Mouse (Mus musculus) neural tube, embryonic 12.5 days (tissue): ENCODE measurements at regions not wholly inside any gene's neighbourhood (a gene's known extent, or its start where the extent isn't known, plus 50 kb on each side); places are given as distances from the start of the nearest gene placed in this dataset.
A peak's percentile ranks its signal among the peaks of the same experiment; 100 is the strongest.

ENCODE experiments used
- ATAC-seq: fragments of 200-750 bp; cut with Nextera tagmentation; 2 replicates; pipeline ENCODE4 v1.8.0; 2017; ENCODE audit warnings: low read depth, mild to moderate bottlenecking, moderate TSS enrichment, moderate library complexity; ENCODE audit not compliant: low FRiP score
- H3K27ac ChIP-seq: fragments of 300-500 bp; sonication (generic); 2 replicates; pipeline ENCODE4 v1.5.1; 2016
- H3K27me3 ChIP-seq: fragments of 300-500 bp; sonication (generic); replicated peaks from 2 replicates; pipeline ENCODE4 v1.6.1; 2016; ENCODE audit warnings: mild to moderate bottlenecking
- H3K36me3 ChIP-seq: fragments of 300-500 bp; sonication (generic); 2 replicates; pipeline ENCODE4 v1.6.1; 2016; ENCODE audit warnings: mild to moderate bottlenecking
- H3K4me1 ChIP-seq: fragments of 300-500 bp; sonication (generic); 2 replicates; pipeline ENCODE4 v1.6.1; 2016
- H3K4me2 ChIP-seq: fragments of 300-500 bp; sonication (generic); replicated peaks from 2 replicates; pipeline ENCODE4 v1.6.1; 2016; ENCODE audit warnings: mild to moderate bottlenecking
- H3K4me3 ChIP-seq: fragments of 300-500 bp; sonication (generic); 2 replicates; pipeline ENCODE4 v1.5.1; 2016
- H3K9ac ChIP-seq: fragments of 300-500 bp; sonication (generic); 2 replicates; pipeline ENCODE4 v1.6.1; 2016; ENCODE audit warnings: mild to moderate bottlenecking
- H3K9me3 ChIP-seq: fragments of 300-500 bp; sonication (generic); 2 replicates; pipeline ENCODE4 v1.6.1; 2016; ENCODE audit warnings: mild to moderate bottlenecking
- WGBS: fragments of 180-500 bp; shearing (Covaris S2); methylation state at CpG from one replicate; pipeline ENCODE4 v1.1.7; 2016; 5-methylcytosine and 5-hydroxymethylcytosine counted together

DNA sequence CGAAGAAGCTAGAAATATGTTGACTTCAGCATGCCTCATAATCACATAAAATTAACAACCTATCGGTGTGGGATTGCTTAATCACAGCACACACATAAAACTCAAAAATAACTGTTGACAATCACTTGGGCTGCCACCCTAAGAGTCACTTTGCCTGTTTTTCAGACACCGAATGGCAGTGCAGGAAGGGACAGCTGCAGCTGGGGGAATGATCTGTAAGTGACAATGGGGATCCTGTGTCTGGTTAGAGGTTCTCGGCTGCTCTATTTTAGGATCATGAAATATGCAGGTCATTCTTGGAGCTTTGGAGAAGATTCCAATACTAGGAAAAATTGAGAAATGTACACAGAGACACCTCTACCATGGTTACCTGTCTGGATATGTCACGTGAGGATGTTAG, 54.4 kb upstream of the Tcf12 start:
- Histone ChIP-seq H3K4me1 (peaks cover 8% of the 10 kb centered on the region; the same call in 1 of the 2 replicates), H3K27ac (no peak overlapping the region), H3K4me2 (no peak overlapping the region), H3K4me3 (no peak overlapping the region), H3K9ac (no peak overlapping the region), H3K36me3 (no peaks in the 10 kb centered on the region), H3K27me3 (no peaks in the 10 kb centered on the region), H3K9me3 (no peaks in the 10 kb centered on the region)
- ATAC-seq, result no peak
- WGBS, result 81% methylated on average over 5 of the region's 5 CpGs

DNA sequence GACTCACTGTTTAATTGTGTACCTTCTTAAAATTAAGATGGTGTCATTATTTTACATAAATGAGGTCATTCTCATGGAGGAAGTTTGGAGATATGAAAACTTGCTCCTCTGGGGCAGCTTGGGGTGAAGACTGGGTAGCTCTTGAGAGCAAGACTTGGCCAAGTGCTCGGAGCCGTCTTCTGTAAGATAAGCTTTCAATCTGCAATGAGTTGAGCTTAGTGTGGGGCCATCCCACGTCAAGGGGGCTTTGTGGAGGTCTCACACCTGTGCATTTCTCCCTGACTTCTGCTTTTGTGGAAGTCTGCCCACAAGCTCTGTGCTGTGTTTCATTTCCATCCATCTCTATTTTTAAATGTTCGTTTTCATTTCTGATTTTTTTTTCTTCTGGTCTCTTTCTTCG, 54.9 kb upstream of the Tcf12 start:
- H3K27me3 ChIP-seq, result no peaks in the 10 kb centered on the region
- no peak overlapping the region for H3K9ac ChIP-seq
- H3K4me3 ChIP-seq, result no peak overlapping the region
- peaks cover 8% of the 10 kb centered on the region; the same call in 1 of the 2 replicates for H3K4me1 ChIP-seq
- no peaks in the 10 kb centered on the region for H3K36me3 ChIP-seq
- no peak overlapping the region for H3K4me2 ChIP-seq
- no peaks in the 10 kb centered on the region for H3K9me3 ChIP-seq
- no peak overlapping the region for H3K27ac ChIP-seq
- no peak for ATAC-seq
- 86% methylated on average over 5 of the region's 5 CpGs for WGBS

DNA sequence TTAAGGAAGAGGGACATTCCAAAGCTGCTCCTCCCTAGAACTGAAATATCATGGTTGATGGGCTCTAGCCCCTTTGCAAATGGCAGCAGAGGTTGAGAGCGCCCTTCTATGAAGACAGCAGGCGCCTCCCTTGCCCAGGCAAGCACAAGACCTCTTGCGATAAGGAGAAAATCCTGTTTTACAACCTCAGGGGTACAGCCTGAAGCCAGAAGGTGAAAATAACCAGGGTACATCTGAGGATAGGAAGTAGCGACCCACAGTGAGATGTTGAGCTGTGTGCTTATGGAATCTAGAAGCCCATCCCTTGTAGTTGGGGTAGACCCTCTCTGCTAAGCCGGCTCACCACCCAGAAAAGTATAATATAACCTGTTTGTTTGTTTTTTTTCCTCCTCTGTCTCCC, 57.6 kb upstream of the Tcf12 start:
- Histone ChIP-seq H3K4me3 (no peak overlapping the region), H3K9ac (no peak overlapping the region), H3K27me3 (no peaks in the 10 kb centered on the region), H3K9me3 (no peaks in the 10 kb centered on the region), H3K4me2 (peak overlapping the region; percentile 49), H3K27ac (no peak overlapping the region), H3K4me1 (peaks cover 8% of the 10 kb centered on the region; the same call in 1 of the 2 replicates), H3K36me3 (no peaks in the 10 kb centered on the region)
- WGBS, result 72% methylated on average over 5 of the region's 5 CpGs
- no peak for ATAC-seq

DNA sequence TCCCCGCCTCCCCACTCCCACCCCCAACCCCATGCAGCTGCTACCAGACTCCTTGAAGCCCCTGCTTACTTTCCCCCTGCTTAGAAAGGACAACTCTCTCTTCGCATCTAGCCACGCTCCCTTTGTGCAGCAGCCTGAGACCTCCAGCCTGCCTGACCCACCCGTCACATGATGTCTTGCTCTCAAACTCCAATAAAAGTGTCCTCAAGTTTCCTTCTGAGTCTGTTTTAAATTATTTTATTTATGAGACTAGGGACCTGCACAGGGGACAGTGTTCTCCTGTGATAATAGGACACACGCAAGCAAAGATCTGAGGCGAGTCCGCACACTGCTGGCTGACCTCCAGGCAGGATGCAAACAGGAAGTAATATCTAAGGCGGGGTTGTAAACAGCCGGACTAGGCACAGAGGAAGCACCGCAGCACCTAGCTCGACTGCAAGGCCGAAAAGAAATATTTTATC, 58.1 kb upstream of the Tcf12 start:
- Histone ChIP-seq H3K36me3 (no peaks in the 10 kb centered on the region), H3K9ac (no peak overlapping the region), H3K27me3 (no peaks in the 10 kb centered on the region), H3K9me3 (no peaks in the 10 kb centered on the region), H3K4me2 (peak overlapping the region; percentile 49), H3K27ac (no peak overlapping the region), H3K4me3 (peak overlapping the region; percentile 9; the same call in 1 of the 2 replicates), H3K4me1 (peaks cover 8% of the 10 kb centered on the region; the same call in 1 of the 2 replicates)
- WGBS, result 4% methylated on average over 12 of the region's 12 CpGs
- no peak; the same call in 1 of the 2 replicates for ATAC-seq

DNA sequence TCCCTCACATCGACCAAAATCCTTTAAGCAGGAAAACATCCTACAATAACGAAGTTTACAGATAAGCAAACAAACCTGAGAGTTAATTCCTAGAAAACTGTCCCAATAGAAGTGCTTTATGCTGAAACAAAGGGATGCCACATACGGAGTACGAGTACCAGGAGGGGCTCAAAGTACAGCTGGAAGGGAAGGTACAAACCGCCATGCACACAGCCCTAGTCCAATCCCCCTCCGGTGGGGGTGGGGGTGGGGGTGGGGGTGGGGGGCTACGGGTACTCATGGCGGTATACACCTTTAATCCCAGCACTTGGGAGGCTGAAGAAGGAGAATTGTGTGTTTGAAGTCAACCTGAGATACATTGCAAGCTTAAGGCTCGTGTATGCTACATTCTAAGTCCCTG, 58.6 kb upstream of the Tcf12 start:
- no peak overlapping the region for H3K27ac ChIP-seq
- peak; percentile 65; the same call in 1 of the 2 replicates for ATAC-seq
- H3K9ac ChIP-seq, result no peak overlapping the region
- no peaks in the 10 kb centered on the region for H3K27me3 ChIP-seq
- no peaks in the 10 kb centered on the region for H3K36me3 ChIP-seq
- 10% methylated on average over 9 of the region's 9 CpGs for WGBS
- peak overlapping the region; percentile 49 for H3K4me2 ChIP-seq
- H3K9me3 ChIP-seq, result no peaks in the 10 kb centered on the region
- H3K4me3 ChIP-seq, result peak overlapping the region; percentile 9; the same call in 1 of the 2 replicates
- H3K4me1 ChIP-seq, result peaks cover 8% of the 10 kb centered on the region; the same call in 1 of the 2 replicates

DNA sequence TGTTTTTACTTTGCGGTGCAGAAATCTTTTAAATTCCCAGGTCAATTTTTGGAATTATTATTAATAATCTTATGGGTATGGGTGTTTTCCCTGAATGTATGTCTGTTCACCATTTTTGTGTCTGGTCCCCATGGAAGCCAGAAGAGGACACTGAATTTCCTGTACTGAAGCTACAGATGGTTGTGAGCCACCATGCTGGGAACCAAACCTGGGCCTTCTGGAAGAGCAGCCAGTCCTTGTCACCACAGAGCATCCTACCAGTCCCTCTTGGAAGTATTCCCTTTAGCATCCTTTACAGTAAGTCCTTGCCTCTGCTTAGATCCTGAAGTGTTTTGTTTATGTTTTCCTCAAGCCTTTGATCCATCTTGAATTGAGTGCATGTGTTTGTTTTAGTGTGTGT, 60.7 kb upstream of the Tcf12 start:
- Histone ChIP-seq H3K4me3 (no peak overlapping the region), H3K9ac (no peak overlapping the region), H3K36me3 (no peaks in the 10 kb centered on the region), H3K27me3 (no peaks in the 10 kb centered on the region), H3K9me3 (no peaks in the 10 kb centered on the region), H3K4me2 (no peak overlapping the region), H3K4me1 (peaks cover 8% of the 10 kb centered on the region; the same call in 1 of the 2 replicates), H3K27ac (no peak overlapping the region)
- WGBS, result 100% methylated on average over 1 of the region's 1 CpGs
- ATAC-seq, result no peak

DNA sequence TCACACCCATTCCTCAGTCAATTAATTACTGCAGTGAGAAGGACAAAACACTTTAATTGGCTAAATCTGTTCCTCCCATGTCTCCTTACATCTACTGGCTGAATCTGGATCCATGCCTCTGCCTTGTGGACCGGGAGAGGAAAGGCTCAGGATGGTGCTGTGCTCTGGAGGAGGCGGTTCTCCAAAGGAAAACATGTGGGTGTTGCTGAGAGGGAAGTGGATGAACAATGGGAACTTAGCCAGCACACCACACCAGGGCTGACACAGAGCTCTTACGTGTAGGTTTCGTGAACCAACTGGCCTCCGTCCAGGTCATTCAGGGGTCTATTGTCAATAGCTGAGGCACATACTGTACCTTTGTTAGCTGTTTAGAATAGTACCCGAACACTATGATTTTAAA, 69.3 kb upstream of the Tcf12 start:
- Histone ChIP-seq H3K9ac (no peak overlapping the region), H3K9me3 (no peaks in the 10 kb centered on the region), H3K27ac (no peak overlapping the region), H3K36me3 (no peaks in the 10 kb centered on the region), H3K4me2 (no peak overlapping the region), H3K4me3 (no peak overlapping the region), H3K4me1 (no peaks in the 10 kb centered on the region), H3K27me3 (no peaks in the 10 kb centered on the region)
- 80% methylated on average over 6 of the region's 6 CpGs for WGBS
- ATAC-seq, result no peak

DNA sequence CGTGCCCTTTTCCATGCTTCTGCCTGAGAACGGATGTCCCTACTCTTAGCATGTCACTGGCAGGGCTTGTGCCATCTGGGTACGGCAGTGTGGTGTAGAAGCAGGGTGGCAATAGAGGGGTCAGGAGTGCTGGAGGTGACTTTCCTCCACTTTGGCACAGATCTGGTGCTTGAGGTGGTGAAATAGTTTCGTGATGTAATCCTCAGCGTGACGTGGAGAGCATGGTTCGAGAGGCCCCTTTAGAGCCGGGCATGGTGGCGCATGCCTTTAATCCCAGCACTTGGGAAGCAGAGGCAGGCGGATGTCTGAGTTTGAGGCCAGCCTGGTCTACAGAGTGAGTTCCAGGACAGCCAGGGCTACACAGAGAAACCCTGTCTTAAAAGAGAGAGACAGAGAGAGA, 71.7 kb upstream of the Tcf12 start:
- WGBS, result 93% methylated on average over 10 of the region's 10 CpGs
- Histone ChIP-seq H3K9me3 (no peaks in the 10 kb centered on the region), H3K9ac (no peak overlapping the region), H3K4me2 (no peak overlapping the region), H3K36me3 (no peaks in the 10 kb centered on the region), H3K4me1 (no peaks in the 10 kb centered on the region), H3K27ac (no peak overlapping the region), H3K27me3 (no peaks in the 10 kb centered on the region), H3K4me3 (no peak overlapping the region)
- ATAC-seq, result no peak

DNA sequence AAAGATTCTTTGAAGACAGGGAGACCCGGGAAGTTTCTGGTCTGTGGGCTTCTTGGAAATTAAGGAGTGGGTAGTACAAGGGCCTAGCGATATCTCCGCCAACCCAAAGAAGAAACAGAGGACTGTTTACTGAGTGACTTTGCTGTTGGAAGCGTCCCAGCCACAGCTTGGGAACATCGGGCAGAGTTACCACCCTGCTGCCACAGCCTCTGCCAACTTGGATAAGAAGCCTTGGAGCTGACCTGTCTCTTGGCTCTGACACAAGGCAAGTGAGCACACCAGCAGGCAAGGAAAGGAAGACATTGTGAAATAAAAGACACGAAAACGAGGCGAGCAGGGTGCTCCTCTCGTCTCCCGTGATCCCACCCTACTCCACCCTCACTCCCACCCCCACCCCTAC, 72.3 kb upstream of the Tcf12 start:
- Histone ChIP-seq H3K9ac (no peak overlapping the region), H3K27ac (no peak overlapping the region), H3K36me3 (no peaks in the 10 kb centered on the region), H3K27me3 (no peaks in the 10 kb centered on the region), H3K4me2 (no peak overlapping the region), H3K4me3 (no peak overlapping the region), H3K4me1 (no peaks in the 10 kb centered on the region), H3K9me3 (no peaks in the 10 kb centered on the region)
- WGBS, result 88% methylated on average over 10 of the region's 10 CpGs
- no peak for ATAC-seq

DNA sequence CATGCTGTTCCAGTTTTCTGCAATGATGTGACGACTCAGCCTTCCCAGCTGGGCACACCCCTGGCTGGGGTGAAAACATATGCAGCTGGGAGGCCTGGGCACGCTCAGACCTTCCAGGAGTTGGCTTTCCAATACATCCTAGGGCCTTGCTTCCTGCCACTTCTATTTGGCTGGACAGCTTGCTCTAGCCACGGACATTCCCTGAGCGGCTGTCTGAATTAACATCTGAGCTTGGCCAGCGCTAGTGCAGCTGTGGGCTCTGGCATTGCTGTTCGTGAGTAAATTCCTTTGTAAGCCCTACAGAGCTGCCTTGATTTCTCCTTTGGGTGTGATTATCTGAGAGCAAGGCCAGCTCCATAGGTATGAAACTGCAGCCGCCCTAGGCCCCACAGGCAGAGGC, 78.2 kb upstream of the Tcf12 start:
- Histone ChIP-seq H3K27me3 (no peaks in the 10 kb centered on the region), H3K4me3 (no peak overlapping the region), H3K4me1 (no peaks in the 10 kb centered on the region), H3K9me3 (no peaks in the 10 kb centered on the region), H3K27ac (no peak overlapping the region), H3K36me3 (no peaks in the 10 kb centered on the region), H3K4me2 (no peak overlapping the region), H3K9ac (no peak overlapping the region)
- no peak for ATAC-seq
- 88% methylated on average over 7 of the region's 7 CpGs for WGBS

DNA sequence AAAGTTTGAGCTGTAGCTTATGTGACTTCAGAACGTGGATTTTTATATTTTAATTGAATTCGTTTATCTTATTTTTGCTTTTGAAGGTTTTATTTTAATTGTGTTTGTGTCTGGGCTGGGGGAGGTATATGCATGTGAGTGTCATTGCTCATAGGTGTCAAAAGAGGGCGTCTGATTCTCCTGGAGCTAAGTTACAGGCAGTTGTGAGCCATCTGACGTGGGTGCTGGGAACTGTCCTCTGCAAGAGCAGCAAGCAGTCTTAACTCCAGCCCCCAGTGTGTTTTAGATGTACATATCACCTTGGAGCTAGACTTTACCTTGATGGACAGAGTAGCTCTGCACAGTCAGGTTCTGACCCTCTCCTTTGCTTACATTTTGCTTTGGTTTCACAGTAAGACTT, 79.0 kb upstream of the Tcf12 start:
- H3K36me3 ChIP-seq, result no peaks in the 10 kb centered on the region
- no peak for ATAC-seq
- no peak overlapping the region for H3K27ac ChIP-seq

DNA sequence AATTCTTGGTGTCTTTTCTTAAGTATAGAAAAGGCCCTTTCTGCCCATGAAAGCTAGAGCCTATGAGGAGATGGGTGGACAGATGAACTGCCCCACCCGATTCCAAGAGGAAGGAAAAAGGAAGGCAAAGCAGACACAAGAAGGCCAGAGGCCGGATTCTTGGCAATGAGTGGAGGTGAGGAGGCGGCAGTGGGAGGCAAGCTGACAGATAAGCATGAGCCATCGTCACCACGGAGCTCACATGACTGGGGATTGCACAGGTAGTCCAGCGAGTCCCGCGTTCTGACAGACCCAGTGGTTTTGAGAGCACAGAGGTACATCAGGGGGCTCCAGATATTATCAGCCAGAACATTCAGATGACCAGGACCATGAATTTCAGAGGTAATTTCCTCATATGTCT, 79.4 kb upstream of the Tcf12 start:
- Histone ChIP-seq H3K4me1 (no peaks in the 10 kb centered on the region), H3K9me3 (no peaks in the 10 kb centered on the region), H3K36me3 (no peaks in the 10 kb centered on the region), H3K4me3 (no peak overlapping the region), H3K4me2 (no peak overlapping the region), H3K9ac (no peak overlapping the region), H3K27ac (no peak overlapping the region), H3K27me3 (no peaks in the 10 kb centered on the region)
- ATAC-seq, result no peak
- WGBS, result 94% methylated on average over 8 of the region's 8 CpGs

More for the DNA sequence above, 79.0 kb upstream of the Tcf12 start:
- Histone ChIP-seq H3K4me2 (no peak overlapping the region), H3K4me1 (no peaks in the 10 kb centered on the region), H3K9ac (no peak overlapping the region), H3K9me3 (no peaks in the 10 kb centered on the region), H3K27me3 (no peaks in the 10 kb centered on the region), H3K4me3 (no peak overlapping the region)
- 85% methylated on average over 4 of the region's 4 CpGs for WGBS

DNA sequence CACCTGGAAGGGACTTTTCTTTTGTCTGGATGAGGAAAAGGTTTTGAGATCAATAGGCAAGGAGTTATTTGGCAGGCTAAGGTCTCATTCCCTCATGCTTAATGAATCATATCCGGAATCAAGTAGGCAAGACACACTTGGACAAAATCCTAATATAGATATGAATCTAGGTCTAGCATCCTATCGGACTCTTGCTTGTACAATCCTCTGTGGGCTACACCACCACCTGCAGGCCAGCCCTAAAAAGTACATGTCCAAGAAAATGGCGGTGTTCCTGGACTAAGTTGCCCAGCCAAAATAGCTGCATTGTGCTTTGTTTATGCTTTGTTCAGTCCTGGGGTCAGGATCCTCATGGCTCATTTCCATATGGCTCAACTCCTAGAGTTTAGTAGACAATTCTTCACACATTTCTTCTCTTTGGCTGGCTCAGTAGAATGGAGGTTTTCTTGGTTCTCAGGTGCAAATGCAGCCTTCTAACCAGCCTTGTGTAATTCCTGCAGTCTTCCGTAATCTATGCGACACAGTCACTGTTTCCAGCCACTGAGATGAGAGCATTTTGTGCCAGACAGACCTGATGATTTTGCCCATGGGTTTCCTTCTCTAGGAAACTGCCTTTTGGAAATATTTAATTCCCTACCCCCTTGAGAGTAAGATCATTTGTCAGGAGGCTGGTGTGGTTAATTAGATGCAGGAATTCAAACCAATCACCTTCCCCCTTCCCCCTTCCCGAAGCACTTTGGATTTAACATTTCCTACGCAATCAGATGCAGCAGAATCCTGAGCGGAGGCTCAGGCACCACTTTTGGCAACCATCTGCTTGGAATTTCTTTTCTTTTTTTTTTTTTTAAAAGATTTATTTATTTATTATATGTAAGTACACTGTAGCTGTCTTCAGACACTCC, 80.6 kb upstream of the Tcf12 start:
- WGBS, result 60% methylated on average over 8 of the region's 8 CpGs
- H3K4me2 ChIP-seq, result no peak overlapping the region
- H3K36me3 ChIP-seq, result no peaks in the 10 kb centered on the region
- no peak overlapping the region for H3K4me3 ChIP-seq
- no peak overlapping the region for H3K27ac ChIP-seq
- no peaks in the 10 kb centered on the region for H3K4me1 ChIP-seq
- no peak for ATAC-seq
- H3K9me3 ChIP-seq, result no peaks in the 10 kb centered on the region
- no peaks in the 10 kb centered on the region for H3K27me3 ChIP-seq
- H3K9ac ChIP-seq, result no peak overlapping the region
